Mouse (Mus musculus): Measurements from ENCODE around the gene Abcb9.

The Abcb9 gene

GRCm38 (mm10) chr5:124093852-124094604 lies 1.6 kb downstream of the Abcb9 start:
- no peak for DNase-seq (ENCODE audit: low read depth)

- DNase-seq (ENCODE audit: low read depth): peak; percentile 78
Measured at GRCm38 (mm10) chr5:124093120-124093794, 2.3 kb downstream of the Abcb9 start.

DNA sequence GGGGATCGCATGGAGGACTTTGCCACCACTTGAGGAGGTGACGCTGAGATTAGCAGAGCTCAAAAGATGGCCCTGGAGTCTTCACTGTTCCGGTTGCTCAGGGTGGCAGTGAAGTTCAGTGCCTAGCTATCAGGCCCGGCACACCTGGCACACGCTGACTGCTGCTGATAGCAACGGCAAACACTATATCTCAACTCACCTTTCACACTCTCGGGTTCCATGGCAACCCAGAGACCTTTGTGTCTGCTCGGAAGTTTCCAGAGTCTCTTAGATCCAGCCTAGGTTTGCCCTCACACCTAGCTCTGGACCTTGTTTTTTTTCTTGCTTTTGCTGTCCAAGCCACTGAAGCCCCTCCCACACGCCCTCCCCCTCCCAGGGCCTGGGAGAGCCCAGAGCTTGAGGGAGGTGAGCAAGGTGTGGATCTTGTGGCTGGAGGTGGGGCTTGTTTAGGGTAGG lies 3.6 kb downstream of the Abcb9 start:
- DNase-seq (ENCODE audit: low read depth): no peak

DNA sequence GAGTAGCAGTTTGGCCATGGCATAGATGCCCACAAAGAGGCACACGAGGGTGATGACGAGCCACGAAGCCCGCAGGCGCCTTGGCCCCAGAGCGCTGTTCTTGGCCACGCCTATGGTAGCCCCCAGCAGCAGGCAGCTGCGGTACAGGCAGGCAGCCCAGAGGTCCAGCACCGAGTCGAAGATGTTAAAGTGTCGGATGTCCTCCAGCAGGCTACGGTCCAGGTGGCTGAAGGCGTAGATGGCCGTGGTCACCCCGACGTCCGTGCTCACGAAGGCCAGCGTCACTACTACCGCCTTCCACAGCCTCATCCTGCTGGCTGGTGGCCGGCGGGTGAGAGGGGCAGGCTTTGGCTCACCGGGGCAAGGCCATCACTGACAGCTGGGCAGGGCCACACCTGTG lies 5.7 kb downstream of the Abcb9 start:
- DNase-seq (ENCODE audit: low read depth): no peak

- no peak for DNase-seq (ENCODE audit: low read depth)
Measured at GRCm38 (mm10) chr5:124086876-124087275, 8.7 kb downstream of the Abcb9 start.

GRCm38 (mm10) chr5:124085513-124085912 lies 10.1 kb downstream of the Abcb9 start:
- DNase-seq (ENCODE audit: low read depth): no peak

GRCm38 (mm10) chr5:124084588-124085173 lies 10.9 kb downstream of the Abcb9 start:
- peak; percentile 92 for DNase-seq (ENCODE audit: low read depth)

DNA sequence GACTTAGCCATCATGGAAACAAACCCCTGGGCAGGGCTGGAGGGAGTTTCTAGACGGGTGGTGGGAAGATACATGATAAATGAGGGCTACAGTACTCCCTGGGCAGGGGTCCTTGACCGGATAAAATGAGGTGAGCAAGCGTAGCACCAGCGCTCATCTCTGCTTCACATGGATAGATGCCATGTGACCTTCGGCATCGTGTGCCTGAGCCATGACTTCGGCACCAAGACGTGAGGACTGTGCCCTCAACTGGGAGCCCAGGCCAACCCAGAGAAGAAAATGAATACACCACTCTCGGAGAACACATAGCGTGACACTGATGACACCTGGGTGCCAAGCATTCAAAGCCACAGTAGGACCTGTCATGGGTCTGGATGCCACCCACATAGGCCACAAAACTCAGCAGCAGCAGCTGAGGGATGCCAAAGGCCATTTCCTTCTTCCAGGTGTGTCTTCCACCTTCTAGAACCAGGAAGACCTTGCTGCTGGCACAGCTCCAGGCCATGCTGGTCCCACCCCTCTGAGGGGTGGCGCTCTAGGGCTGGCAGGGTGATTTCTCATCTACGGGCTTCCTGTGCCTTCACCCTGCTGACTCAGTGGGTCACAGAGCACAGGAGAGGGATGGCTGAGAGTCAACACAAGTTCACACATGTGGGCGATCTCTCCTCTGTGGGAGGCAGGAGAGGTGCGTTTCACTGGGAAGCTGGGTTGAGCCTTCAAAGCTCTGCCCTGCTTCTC lies 11.6 kb downstream of the Abcb9 start:
- peak; percentile 29 for DNase-seq (ENCODE audit: low read depth)

DNA sequence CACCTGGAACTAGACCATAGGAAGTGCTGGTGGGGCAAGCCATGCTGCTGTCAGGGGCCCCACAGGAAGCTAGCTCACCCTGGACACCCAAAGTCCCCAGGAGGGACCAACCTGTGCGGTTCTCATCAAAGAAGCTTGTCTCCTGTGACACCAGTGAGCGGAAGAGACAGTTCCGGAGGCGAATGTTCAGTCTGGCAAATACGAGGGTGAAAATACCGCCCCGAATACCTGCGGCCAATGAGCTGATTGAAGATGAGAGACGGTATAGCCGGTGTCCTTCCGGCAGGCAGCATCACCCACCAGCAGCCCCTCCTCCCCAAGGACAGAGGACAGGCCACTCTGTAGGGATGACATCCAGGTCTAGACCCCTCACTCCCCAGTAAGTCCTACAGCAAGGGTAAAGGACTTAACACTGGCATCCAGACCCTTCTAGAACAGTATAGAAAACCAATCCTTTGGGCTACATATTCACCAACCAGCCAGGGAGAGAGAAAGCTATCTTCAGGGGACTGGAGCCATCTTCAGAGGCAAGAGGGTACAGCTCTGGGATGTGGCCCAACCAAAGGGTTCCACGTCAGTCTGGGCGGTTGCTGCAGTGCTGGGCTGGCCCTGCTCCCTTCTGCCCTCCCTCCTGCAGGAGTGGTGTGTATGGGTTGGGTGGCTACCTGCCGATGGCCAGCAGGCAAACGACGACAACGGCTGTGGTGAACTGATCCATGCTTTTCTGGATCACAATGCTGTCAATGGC lies 12.5 kb downstream of the Abcb9 start:
- no peak for DNase-seq (ENCODE audit: low read depth)

DNA sequence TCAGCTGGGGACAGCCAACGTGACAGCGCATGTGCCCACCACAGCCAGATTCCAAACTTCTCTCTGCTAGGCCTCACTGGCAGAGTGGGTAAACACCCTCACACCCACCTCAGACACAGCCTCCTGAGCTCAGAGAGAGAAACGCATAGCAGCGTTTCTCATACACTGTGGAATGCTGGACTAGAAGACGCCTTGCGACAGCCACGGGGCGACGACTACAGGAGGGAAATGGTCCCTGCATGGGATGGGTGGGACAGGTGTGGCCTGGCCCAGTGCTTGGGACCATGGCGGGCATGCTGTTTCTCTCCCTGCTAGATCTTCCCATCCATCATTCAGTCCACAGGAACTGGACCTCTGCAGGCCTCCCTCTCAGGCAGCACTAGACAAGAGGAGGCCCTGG lies 13.2 kb downstream of the Abcb9 start:
- DNase-seq (ENCODE audit: low read depth): no peak

DNA sequence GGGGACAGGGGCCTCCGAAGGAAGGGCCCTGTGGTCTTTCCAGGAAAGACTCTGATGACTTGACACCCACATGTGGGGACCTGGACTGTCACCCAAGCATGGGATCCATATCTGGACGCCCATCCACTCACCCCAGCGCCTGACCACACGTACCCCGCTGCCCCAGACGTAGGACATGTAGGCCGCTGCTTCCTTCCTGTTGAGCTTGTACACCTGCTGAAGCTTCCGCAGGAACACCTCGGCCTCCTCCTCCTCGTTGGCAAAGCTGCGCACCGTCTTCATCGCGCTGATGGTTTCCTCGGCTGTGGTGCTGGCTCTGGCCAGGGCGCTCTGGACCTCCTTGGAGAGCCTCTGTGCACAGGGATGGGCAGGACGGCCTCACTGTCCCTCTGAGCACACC lies 15.7 kb downstream of the Abcb9 start:
- no peak for DNase-seq (ENCODE audit: low read depth)

DNA sequence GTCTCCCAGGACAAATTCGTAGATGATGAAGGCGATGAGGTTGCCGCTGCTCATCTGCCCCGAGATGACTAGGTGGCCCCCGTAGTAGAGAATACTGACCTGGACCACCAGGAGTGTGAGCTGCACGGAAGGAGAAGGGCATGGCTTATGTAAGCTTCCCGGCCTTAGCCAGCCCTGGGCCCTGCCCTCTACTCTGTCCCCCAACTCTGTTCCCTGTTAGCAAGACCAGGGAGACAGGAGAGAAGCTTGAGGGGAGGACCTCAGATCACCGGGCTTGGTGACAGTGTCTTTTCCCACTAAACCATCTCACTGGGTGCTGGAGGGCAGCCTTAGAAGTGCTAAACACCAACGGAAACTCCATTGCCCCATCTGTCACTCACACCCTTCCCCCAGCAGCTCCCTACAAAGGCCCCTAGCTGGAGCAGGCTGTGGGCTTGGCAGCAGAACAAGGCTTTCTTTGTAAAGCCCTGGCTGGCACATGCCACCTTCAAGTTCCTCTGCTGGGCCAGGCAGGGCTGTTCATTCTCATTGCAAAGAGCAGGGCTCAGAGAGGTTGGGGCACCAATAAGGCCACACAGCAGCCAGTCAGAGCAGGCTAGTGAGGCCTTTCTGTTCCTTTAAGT lies 16.7 kb downstream of the Abcb9 start:
- peak; percentile 58 for DNase-seq (ENCODE audit: low read depth)

DNA sequence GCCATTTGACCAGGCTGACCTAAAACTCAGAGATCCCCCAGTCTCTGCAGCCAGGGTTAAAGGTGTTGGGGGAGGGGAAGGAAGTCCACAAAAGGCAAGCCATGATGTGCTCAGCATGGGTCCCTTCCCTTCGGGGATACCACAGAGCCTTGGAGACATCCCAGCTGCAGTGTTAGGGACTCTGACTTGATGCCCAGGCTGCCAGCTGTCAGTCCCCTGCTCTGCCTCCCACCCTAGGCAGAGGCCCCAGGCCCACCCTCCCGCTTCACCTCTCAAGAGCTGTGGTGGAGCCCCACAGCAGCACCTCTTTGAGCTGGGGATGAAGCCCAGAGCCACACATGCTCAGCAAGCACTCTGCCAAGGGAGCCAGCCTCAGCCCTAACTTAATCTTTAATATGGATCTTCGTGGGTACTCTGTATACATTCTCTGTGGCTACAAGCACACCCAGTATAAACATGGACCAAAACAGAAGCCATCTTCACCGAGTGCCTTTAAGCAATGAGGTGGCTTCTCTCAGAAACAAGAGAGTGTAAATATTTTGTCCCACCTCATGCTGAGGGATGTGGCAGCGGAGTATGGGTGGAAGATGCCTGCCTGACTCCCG lies 17.6 kb downstream of the Abcb9 start:
- DNase-seq (ENCODE audit: low read depth): no peak

DNA sequence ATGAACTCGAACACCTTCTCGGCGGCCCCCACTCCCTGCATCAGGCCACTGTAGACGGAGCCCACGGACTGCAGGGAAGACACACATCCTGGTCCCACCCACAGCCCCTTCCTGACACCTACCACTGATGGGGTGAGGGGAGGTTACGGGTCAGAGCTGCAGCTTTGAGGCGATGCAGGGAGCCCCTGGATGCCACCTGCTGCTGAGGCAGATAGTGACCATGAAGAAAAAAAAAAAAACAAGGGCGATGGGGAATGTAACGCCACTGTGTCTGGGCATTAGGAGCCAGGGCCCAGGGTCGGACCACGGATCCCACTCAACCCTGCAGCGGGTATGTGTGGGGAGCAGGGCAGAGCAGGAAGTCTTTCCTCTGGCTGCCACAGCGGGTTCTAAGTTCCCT lies 18.4 kb downstream of the Abcb9 start:
- no peak for DNase-seq (ENCODE audit: low read depth)

- no peak for DNase-seq (ENCODE audit: low read depth)
Measured at GRCm38 (mm10) chr5:124076559-124076958, 19.0 kb downstream of the Abcb9 start.

GRCm38 (mm10) chr5:124075716-124076115 lies 19.9 kb downstream of the Abcb9 start:
- DNase-seq (ENCODE audit: low read depth): no peak

- DNase-seq (ENCODE audit: low read depth): peak; percentile 58
Measured at GRCm38 (mm10) chr5:124074845-124075307, 20.7 kb downstream of the Abcb9 start.

DNA sequence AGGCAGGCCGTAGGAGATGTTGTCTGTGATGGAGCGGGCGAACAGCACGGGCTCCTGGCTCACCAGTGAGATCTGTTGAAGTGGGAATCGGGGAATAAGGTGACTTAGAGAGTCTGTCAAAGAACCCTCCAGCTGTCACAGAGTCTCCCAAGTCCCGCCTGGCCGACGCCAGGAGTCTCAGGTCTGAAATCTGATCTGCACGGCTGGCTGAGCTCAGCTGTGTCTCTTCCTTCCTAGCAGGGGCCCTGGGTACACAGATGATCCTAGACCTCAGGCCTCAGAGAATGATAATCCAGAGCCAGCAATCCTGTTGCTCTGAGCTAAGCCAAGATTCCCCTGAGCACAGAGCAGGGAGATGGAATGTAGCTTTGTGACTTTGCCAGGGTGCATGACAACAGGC lies 21.9 kb downstream of the Abcb9 start:
- DNase-seq (ENCODE audit: low read depth): no peak

GRCm38 (mm10) chr5:124069657-124070056 lies 25.9 kb downstream of the Abcb9 start:
- no peak for DNase-seq (ENCODE audit: low read depth)

DNA sequence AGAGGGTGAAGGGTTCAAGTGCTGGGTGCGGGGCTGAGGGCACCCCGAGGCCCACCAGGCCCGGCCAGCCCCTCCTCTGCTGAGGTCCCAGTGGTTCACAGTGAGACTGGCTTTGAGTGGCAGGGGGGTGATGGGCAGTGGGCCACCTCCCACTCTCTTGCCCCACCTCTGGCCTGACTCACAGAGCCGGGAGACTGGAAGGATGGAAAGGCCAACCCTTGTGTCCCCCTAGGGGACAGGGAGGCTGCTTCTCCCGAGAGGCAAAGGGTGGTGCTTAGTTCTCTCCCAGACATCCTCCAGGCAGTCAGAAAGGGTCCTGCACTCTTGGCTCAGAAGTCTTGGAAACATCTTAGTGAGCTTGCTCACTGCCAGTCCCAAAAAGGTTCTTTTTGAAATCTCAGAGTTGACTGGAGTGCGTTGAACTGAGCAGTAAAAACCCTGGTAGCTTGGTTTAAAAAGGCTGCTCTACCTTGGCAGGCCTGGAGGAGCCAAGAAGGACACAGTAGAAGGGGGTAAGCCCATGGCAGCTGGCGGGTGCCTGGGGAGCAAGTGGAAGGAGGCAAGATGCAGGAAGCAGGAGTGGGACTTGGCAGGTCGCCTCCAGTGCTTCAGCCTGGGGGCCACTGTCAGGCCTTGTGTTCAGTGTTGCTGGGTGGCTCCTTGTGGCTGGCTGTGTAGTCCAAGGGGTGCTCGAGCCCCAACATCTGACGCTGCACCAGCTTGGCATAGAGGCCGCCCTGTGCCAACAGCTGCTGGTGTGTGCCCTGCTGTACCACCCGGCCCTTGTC lies 33.4 kb downstream of the Abcb9 start:
- peak; percentile 49 for DNase-seq (ENCODE audit: low read depth)

Measured in NIH3T3 (cell line).